Mouse (Mus musculus): ENCODE measurements around the gene Zfp683.

The Zfp683 gene

DNA sequence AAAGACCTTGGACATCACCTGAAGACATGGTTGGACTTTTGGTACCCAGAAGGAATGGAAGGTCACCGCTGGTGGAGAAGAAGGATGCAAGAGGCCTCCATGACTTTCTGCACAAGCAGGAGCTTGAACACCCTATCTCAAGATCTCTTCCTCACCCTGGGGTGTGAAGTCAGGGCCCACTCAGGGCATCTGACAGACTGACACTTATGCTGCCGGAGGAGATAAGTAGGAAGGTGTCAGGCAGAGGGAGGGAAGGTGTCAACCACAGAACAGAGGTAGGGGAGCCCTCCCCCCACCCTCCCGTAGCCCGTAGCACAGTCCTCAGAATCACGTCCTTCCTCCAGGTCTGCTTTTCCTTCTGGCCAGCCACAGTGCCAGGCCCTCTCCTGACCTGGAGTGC is 6.0 kb upstream of the Zfp683 start:
- in situ Hi-C loops (cut with MboI; ENCODE audit: unreplicated experiment in 2 of 2) = no loop called here

GRCm38 (mm10) chr4:134051912-134052311 is 1.7 kb upstream of the Zfp683 start:
- in situ Hi-C loops (cut with MboI; ENCODE audit: unreplicated experiment in 2 of 2) = no loop called here

GRCm38 (mm10) chr4:134052560-134052959 is 1.1 kb upstream of the Zfp683 start:
- in situ Hi-C loops (cut with MboI; ENCODE audit: unreplicated experiment in 2 of 2) = no loop called here

- in situ Hi-C loops (cut with MboI; ENCODE audit: unreplicated experiment in 2 of 2) = no loop called here
These were observed 4.6 kb downstream of the Zfp683 start for GRCm38 (mm10) chr4:134058166-134058715.

DNA sequence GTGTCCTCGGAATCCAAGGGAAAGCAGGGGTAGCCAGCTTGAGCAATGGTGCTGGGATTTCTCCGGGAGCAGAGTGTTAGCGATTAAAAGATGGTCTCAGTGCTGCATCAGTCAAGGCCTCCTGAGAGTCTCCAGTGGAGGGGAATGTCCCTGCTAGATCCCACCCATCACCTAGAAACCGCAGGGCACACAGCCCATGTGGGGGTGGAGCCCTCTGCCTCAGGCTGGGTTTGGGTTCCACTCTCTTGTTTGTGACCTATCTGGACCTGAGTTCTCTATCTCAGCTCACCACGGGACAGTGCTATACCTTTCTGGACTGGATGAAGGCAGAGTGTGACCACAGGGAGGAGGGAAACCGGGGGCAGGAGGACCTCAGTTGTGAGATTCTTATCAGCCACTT is 5.3 kb downstream of the Zfp683 start:
- in situ Hi-C loops (cut with MboI; ENCODE audit: unreplicated experiment in 2 of 2) = no loop called here

- in situ Hi-C loops (cut with MboI; ENCODE audit: unreplicated experiment in 2 of 2) = no loop called here
These were observed 6.7 kb downstream of the Zfp683 start, which contains the start of gene Crybg2 for GRCm38 (mm10) chr4:134060135-134060865. Gene Crybg2, plus strand, starts transcription at chr4:134060815.

- in situ Hi-C loops (cut with MboI; ENCODE audit: unreplicated experiment in 2 of 2) = no loop called here
These were observed 7.7 kb downstream of the Zfp683 start for GRCm38 (mm10) chr4:134061166-134061830.

GRCm38 (mm10) chr4:134061944-134062446 is 8.4 kb downstream of the Zfp683 start:
- in situ Hi-C loops (cut with MboI; ENCODE audit: unreplicated experiment in 2 of 2) = no loop called here

DNA sequence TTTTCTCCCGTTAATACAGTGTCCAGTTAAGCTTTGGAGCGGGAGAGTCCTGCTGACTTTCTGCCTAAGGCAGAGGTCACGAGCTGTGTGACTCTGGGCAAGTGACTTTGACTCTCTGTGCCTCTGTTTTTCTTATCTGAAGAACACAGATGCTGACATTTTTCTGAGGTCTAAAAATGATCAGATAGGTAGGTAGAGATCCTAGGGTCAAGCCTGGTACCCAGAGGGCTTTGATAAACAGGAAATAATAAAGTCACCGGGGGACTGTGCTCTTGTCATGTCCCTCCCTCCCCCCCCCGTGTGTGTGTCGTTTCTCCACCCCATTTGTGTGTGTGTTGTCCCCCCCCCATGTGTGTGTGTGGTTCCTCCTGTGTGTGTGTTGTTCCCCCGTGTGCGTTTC is 8.9 kb downstream of the Zfp683 start:
- in situ Hi-C loops (cut with MboI; ENCODE audit: unreplicated experiment in 2 of 2) = no loop called here

GRCm38 (mm10) chr4:134065431-134066004 is 11.9 kb downstream of the Zfp683 start:
- in situ Hi-C loops (cut with MboI; ENCODE audit: unreplicated experiment in 2 of 2) = no loop called here

DNA sequence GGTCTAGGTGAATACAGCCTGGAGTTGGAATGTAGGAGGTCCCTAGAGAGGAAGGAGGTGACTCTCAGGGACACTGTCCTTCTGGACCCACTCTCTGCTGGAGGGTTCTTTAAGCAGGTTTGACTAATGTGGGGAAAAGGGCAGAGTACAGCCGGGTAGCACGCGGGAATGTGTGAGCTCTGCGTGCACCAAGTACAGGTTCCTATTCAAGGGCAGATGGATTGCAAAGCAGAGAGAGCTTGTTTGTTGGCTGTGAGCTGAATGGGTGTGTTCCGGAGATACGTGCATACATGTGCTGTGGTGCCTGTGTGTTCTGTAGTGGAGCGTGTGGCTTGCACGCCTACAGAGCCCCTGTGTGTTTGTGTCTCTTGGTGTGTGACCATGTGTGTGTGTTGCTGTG is 13.7 kb downstream of the Zfp683 start:
- in situ Hi-C loops (cut with MboI; ENCODE audit: unreplicated experiment in 2 of 2) = no loop called here

- in situ Hi-C loops (cut with MboI; ENCODE audit: unreplicated experiment in 2 of 2) = no loop called here
These were observed 14.4 kb downstream of the Zfp683 start for GRCm38 (mm10) chr4:134067833-134068544.

DNA sequence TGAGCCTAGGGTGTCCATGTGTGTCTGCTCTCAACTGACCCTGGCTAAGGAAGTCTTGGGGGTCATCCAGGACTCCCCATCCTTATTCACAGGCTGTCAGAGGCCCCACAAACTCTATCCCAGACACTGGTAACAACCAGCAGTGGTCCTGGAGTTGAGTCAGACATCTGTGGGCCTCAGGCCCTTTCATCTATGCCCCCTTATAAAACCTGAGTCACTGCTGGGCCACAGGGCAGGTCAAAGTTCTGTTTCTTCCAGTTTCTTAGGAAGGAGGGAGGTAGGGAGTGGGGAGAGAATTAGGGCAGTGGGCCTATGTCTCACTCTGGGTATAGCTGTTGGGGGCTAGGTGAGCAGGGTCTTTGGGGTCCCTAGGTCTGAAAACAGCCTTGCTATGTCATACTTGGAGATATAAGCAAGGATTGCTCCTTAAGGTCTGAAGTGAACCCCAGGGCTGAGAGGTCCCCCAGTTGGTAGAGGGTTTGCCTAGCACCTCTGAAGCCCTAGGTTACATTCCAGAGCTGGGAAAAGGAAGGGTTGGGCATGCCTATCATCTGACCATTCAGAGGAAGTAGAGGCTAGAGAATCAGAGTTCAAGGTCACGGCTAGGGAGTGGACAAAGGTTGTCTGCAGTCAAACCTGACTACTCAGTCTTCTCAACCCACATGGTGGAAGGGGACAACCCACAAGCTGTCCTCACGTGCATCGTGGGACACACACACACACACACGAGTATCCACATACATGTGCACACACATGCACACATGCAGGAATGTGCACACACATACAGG is 15.3 kb downstream of the Zfp683 start:
- in situ Hi-C loops (cut with MboI; ENCODE audit: unreplicated experiment in 2 of 2) = no loop called here

DNA sequence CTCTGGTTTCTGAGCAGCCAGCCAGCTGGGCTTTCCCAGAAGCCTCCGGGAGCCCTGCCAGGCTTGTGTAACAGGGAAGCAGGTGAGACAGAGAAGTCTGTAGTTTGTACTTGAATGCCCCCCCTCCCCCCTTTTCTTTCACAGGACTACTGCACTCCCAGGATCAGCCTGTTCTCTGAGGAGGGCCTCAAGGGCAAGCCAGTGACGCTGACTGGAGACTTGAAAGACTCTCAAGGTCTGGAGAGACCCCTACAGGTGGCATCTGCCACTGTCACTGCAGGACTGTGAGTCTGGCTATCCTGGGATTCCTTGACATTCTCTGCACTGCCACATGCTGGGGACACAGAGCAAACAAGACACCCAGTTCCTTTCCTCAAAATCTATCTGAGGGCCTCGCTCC is 25.1 kb downstream of the Zfp683 start:
- in situ Hi-C loops (cut with MboI; ENCODE audit: unreplicated experiment in 2 of 2) = no loop called here

DNA sequence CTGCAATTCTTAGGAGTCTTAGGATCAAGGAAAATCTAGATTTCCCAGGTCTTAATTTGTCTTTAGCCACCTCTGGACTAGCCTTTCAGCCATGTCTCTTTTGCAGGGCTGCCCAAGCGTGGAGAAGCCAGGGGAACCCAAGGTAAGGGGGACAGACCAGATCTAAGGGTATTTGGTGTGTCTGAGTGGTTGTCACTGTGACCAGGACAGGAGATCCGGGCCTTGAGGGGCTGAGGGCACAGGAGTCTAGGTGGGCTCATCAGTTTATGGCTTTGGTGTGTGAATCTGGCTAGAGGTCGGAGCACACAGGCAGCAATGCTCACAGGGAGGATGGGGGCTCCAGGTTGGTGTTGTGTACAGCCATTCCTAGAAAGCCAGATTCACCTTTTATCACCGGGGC is 27.0 kb downstream of the Zfp683 start:
- in situ Hi-C loops (cut with MboI; ENCODE audit: unreplicated experiment in 2 of 2) = loop anchor here (5.0 kb wide), 1 partner anchor 43 kb away; no protein-coding TSS in a partner anchor

DNA sequence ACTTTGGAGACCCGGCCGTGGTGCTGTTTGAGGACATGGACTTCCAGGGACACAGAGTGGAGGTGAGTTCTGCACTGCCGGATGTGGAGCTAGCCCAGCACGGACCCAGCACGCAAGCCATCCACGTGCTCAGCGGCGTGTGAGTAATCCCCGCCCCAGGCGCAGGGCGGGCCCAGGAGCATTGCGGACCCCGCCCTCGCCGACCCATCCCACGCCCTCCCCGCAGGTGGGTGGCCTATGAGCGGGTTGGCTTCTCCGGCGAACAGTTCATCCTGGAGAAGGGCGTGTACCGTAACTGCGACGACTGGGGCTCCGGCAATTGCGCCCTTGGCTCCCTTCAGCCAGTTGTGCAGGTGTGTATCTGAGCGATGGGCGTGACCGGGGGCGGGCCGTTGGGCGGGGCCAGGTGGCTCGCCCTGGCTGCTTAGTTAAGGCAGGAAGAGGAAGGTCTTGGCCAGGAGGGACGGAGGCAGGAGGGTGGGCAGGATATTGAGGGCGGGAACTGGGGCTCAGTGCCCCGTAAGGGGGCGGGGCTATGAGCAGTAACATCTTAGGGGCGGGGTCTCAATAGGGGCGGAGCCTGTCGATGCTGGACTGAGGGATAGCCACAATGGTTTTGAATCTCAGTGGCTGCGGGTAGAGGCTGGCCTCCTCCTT is 28.2 kb downstream of the Zfp683 start:
- in situ Hi-C loops (cut with MboI; ENCODE audit: unreplicated experiment in 2 of 2) = loop anchor here (5.0 kb wide), 1 partner anchor 45 kb away; no protein-coding TSS in a partner anchor

- in situ Hi-C loops (cut with MboI; ENCODE audit: unreplicated experiment in 2 of 2) = loop anchor here (5.0 kb wide), 1 partner anchor 45 kb away; no protein-coding TSS in a partner anchor
These were observed 28.8 kb downstream of the Zfp683 start for GRCm38 (mm10) chr4:134082460-134082859.

- in situ Hi-C loops (cut with MboI; ENCODE audit: unreplicated experiment in 2 of 2) = loop anchor here (5.0 kb wide), 1 partner anchor 48 kb away; no protein-coding TSS in a partner anchor
These were observed 31.4 kb downstream of the Zfp683 start for GRCm38 (mm10) chr4:134084999-134085398.

DNA sequence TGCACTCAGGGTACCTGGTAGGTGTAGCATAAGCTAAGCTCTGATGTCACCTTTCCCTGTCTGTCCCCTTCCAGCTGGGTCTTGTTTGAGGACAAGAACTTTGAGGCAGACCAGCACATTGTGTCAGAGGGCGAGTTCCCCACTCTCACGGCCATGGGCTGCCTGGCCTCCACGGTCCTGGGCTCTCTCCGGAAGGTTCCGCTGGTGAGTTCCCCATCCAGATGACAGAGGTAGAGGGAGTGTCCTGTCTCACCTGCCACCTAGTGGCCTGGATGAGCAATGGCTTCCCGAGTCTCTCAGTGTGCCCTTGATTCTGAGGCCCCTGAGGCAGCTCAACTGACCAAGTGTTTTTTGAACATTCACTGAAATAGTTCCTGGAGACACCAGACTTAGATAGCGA is 33.8 kb downstream of the Zfp683 start:
- in situ Hi-C loops (cut with MboI; ENCODE audit: unreplicated experiment in 2 of 2) = no loop called here
